Mouse (Mus musculus): ENCODE data around the gene Wrap53. TPM values are rescaled to one million over a fixed set of nuclear protein-coding genes. Genes with fewer than 3 reads are reported as not detected.

The Wrap53 gene
- total and polyA plus RNA-seq, 3 experiments, result 9.6 to 22.0 (median 20.5) TPM

GRCm38 (mm10) chr11:69564391-69564790, 15.7 kb downstream of the Wrap53 start:
- H3K36me3 ChIP-seq (replicated peaks), result peaks cover 97% of the 10 kb centered on the region
- no peak for DNase-seq (ENCODE audit: low spot score)
- no peak overlapping the region for H3K4me3 ChIP-seq (ENCODE audit: low read depth, low read length)
- peaks cover 18% of the 10 kb centered on the region for H3K4me1 ChIP-seq (ENCODE audit: insufficient read depth, low read depth, low read length)
- ATAC-seq (ENCODE audit: extremely low read depth, insufficient number of reproducible peaks, low FRiP score, poor library complexity, severe bottlenecking), result no peak
- no peaks in the 10 kb centered on the region for H3K9me3 ChIP-seq (replicated peaks)
- H3K27me3 ChIP-seq (ENCODE audit: insufficient read depth, low read length), result no peaks in the 10 kb centered on the region
- TF ChIP-seq CTCF (IDR thresholded peaks at IDR 0.05; ENCODE audit: low read depth, low read length) (no peak), GATA2 (IDR thresholded peaks at IDR 0.05; ENCODE audit: borderline replicate concordance, low read depth, low read length) (no peak), POLR2AphosphoS5 (IDR thresholded peaks at IDR 0.05; ENCODE audit: insufficient replicate concordance, low read depth, low read length) (no peak), GATA1 (IDR thresholded peaks at IDR 0.05; ENCODE audit: borderline replicate concordance, low read length) (no peak), TAL1 (conservative IDR thresholded peaks at IDR 0.05; ENCODE audit: low read depth, low read length) (no peak)

- no peaks in the 10 kb centered on the region for H3K9me3 ChIP-seq (replicated peaks)
- ATAC-seq (ENCODE audit: extremely low read depth, insufficient number of reproducible peaks, low FRiP score, poor library complexity, severe bottlenecking), result no peak
- peaks cover 23% of the 10 kb centered on the region for H3K4me1 ChIP-seq (ENCODE audit: insufficient read depth, low read depth, low read length)
- H3K36me3 ChIP-seq (replicated peaks), result peaks cover 91% of the 10 kb centered on the region
- DNase-seq (ENCODE audit: low spot score), result no peak
- H3K4me3 ChIP-seq (ENCODE audit: low read depth, low read length), result no peak overlapping the region
- H3K27me3 ChIP-seq (ENCODE audit: insufficient read depth, low read length), result no peaks in the 10 kb centered on the region
- no peak for TF ChIP-seq GATA2 (IDR thresholded peaks at IDR 0.05; ENCODE audit: borderline replicate concordance, low read depth, low read length)
- TF ChIP-seq POLR2AphosphoS5 (IDR thresholded peaks at IDR 0.05; ENCODE audit: insufficient replicate concordance, low read depth, low read length), result no peak
- no peak for TF ChIP-seq CTCF (IDR thresholded peaks at IDR 0.05; ENCODE audit: low read depth, low read length)
- TF ChIP-seq TAL1 (conservative IDR thresholded peaks at IDR 0.05; ENCODE audit: low read depth, low read length), result no peak
- no peak for TF ChIP-seq GATA1 (IDR thresholded peaks at IDR 0.05; ENCODE audit: borderline replicate concordance, low read length)
These were observed 16.7 kb downstream of the Wrap53 start for GRCm38 (mm10) chr11:69563373-69563772.

- H3K9me3 ChIP-seq (replicated peaks), result no peaks in the 10 kb centered on the region
- ATAC-seq (ENCODE audit: extremely low read depth, insufficient number of reproducible peaks, low FRiP score, poor library complexity, severe bottlenecking) (no peak), DNase-seq (ENCODE audit: low spot score) (no peak)
- TF ChIP-seq GATA2 (IDR thresholded peaks at IDR 0.05; ENCODE audit: borderline replicate concordance, low read depth, low read length) (no peak), CTCF (IDR thresholded peaks at IDR 0.05; ENCODE audit: low read depth, low read length) (no peak), POLR2AphosphoS5 (IDR thresholded peaks at IDR 0.05; ENCODE audit: insufficient replicate concordance, low read depth, low read length) (no peak), GATA1 (IDR thresholded peaks at IDR 0.05; ENCODE audit: borderline replicate concordance, low read length) (no peak), TAL1 (conservative IDR thresholded peaks at IDR 0.05; ENCODE audit: low read depth, low read length) (no peak)
- peaks cover 7% of the 10 kb centered on the region for H3K27me3 ChIP-seq (ENCODE audit: insufficient read depth, low read length)
- H3K36me3 ChIP-seq (replicated peaks), result peaks cover 69% of the 10 kb centered on the region
- H3K4me3 ChIP-seq (ENCODE audit: low read depth, low read length), result no peak overlapping the region
- H3K4me1 ChIP-seq (ENCODE audit: insufficient read depth, low read depth, low read length), result peaks cover 21% of the 10 kb centered on the region
These were observed 18.9 kb downstream of the Wrap53 start for GRCm38 (mm10) chr11:69560896-69561854.

DNA sequence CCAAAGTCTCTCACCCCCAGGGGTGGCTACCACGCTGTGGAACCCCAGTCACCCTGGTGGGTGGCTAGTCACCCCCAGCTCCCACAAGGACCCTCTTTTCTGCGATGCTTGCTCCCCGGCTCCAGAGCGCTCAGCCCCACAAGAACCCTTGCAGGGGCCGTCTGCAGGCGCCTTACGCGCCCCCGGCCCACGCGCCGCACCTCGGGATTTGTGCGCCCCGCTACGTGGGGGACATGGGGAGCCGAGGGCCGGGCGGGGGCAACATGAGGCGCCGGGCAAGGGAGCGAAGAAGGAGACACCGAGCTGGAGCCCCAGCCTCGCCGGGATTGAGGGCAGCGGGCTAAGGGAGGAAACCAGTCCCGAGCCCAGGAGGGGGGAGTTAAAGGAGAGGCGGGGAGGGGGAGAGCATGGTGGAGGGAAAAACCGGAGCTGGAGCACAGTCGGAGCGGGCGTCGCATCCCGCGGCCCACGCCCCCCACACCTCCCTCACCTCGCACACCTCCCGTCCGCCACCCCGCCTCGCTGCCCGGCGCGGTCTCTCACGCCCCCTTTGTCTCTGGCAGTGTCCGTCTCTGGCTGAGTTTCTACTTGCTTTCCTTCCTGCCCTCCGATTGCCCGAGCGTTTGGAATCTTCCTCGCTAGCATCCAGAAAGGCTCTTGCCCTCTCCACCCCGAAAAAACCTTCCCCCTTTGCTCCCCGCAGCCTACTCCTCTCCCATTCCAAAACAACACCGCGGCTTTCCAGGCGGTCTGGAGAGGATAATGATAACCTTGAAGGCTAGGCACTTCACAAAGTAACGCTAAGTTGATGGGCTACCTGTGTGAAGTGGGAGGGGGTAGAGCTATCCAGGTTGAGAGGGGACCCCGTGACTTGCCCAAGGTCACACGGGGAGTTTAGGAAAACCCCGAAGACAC, 19.9 kb downstream of the Wrap53 start, which contains the start of gene Efnb3:
Efnb3 (minus strand) TSS at position 355 of the 915 bp plus-strand sequence.
- H3K4me3 ChIP-seq (ENCODE audit: low read depth, low read length), result no peak within 1 kb of the TSS
- H3K27me3 ChIP-seq (ENCODE audit: insufficient read depth, low read length), result peaks cover 11% of the 10 kb centered on the region
- TF ChIP-seq CTCF (IDR thresholded peaks at IDR 0.05; ENCODE audit: low read depth, low read length), result no peak
- TF ChIP-seq GATA2 (IDR thresholded peaks at IDR 0.05; ENCODE audit: borderline replicate concordance, low read depth, low read length), result no peak
- no peak for TF ChIP-seq TAL1 (conservative IDR thresholded peaks at IDR 0.05; ENCODE audit: low read depth, low read length)
- no peak for TF ChIP-seq POLR2AphosphoS5 (IDR thresholded peaks at IDR 0.05; ENCODE audit: insufficient replicate concordance, low read depth, low read length)
- TF ChIP-seq GATA1 (IDR thresholded peaks at IDR 0.05; ENCODE audit: borderline replicate concordance, low read length), result no peak

DNA sequence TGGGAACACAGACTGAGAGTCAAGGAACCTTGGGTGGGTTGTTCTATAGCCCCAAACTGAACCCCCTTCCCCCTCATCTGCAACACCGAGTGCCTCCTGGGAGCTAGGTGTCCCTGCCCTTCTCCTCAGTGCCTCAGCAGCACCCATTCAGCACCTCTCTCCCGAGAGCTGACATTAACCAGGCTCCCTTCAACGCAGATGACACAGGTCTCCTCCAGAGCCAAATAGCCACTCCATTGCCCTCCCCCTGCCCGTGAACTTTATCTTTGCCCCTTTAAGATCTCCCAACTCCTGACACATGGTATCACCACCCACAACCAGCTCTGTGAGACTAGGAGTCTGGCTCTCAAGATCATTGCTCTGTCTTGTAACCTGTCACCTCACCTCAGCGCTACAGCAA, 20.9 kb downstream of the Wrap53 start:
- no peak for DNase-seq (ENCODE audit: low spot score)

More for the DNA sequence above, 19.9 kb downstream of the Wrap53 start, which contains the start of gene Efnb3:
- H3K4me1 ChIP-seq (ENCODE audit: insufficient read depth, low read depth, low read length), result peaks cover 18% of the 10 kb centered on the region
- no peaks in the 10 kb centered on the region for H3K9me3 ChIP-seq (replicated peaks)
- peaks cover 59% of the 10 kb centered on the region for H3K36me3 ChIP-seq (replicated peaks)
- ATAC-seq (ENCODE audit: extremely low read depth, insufficient number of reproducible peaks, low FRiP score, poor library complexity, severe bottlenecking), result no peak
- DNase-seq (ENCODE audit: low spot score), result no peak

More for the DNA sequence above, 20.9 kb downstream of the Wrap53 start:
- Histone ChIP-seq H3K4me3 (ENCODE audit: low read depth, low read length) (no peak overlapping the region), H3K9me3 (replicated peaks) (no peaks in the 10 kb centered on the region), H3K4me1 (ENCODE audit: insufficient read depth, low read depth, low read length) (peaks cover 22% of the 10 kb centered on the region), H3K27me3 (ENCODE audit: insufficient read depth, low read length) (peaks cover 11% of the 10 kb centered on the region), H3K36me3 (replicated peaks) (peaks cover 51% of the 10 kb centered on the region)
- TF ChIP-seq POLR2AphosphoS5 (IDR thresholded peaks at IDR 0.05; ENCODE audit: insufficient replicate concordance, low read depth, low read length) (no peak), CTCF (IDR thresholded peaks at IDR 0.05; ENCODE audit: low read depth, low read length) (no peak), GATA2 (IDR thresholded peaks at IDR 0.05; ENCODE audit: borderline replicate concordance, low read depth, low read length) (no peak), TAL1 (conservative IDR thresholded peaks at IDR 0.05; ENCODE audit: low read depth, low read length) (no peak), GATA1 (IDR thresholded peaks at IDR 0.05; ENCODE audit: borderline replicate concordance, low read length) (no peak)
- ATAC-seq (ENCODE audit: extremely low read depth, insufficient number of reproducible peaks, low FRiP score, poor library complexity, severe bottlenecking), result no peak
